Mouse (Mus musculus) neutrophil, adult 59 days (primary cell): Measurements from ENCODE around the gene Igfbp4. TPM values are rescaled to one million over a fixed set of nuclear protein-coding genes. Genes with fewer than 3 reads are reported as not detected.

Source experiments
- total RNA-seq, 2 experiments: library from RNA; stranded (reverse); gene quantifications; 1 replicate in 1 of 2; 2 replicates in 1 of 2; pipeline ENCODE4 v1.2.4; 2023

The Igfbp4 gene
- 10 to 100 TPM; 45.3 to 52.7 TPM for total RNA-seq

DNA sequence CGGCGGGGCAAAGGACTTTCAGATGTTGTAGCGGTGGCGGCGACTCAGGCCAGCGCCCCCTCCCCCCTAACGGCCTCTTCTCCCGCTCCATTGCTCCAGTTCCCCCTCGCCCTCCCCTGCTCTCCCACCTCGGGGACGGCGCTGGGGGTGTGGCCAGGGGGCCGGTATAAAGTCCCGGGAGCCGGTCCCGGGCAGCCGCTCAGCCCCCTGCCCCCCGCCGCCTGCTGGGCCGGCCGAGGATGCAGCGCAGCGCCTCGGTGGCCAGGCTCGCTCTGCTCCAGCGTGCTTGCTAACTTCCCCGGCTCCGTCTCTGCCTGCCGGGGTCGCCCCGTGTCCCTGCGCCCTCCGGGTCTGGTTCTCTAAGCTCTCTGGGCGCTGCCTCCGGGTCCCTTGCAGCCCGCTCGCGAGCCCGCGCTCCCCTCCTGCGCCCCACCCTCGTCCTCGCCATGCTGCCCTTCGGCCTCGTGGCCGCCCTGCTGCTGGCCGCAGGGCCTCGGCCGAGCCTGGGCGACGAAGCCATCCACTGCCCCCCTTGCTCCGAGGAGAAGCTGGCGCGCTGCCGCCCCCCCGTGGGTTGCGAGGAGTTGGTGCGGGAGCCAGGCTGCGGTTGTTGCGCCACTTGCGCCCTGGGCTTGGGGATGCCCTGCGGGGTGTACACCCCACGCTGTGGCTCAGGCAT lies at the start of gene Igfbp4:
Gene Igfbp4, plus strand, starts transcription at position 194 of the 679 bp plus-strand sequence.

DNA sequence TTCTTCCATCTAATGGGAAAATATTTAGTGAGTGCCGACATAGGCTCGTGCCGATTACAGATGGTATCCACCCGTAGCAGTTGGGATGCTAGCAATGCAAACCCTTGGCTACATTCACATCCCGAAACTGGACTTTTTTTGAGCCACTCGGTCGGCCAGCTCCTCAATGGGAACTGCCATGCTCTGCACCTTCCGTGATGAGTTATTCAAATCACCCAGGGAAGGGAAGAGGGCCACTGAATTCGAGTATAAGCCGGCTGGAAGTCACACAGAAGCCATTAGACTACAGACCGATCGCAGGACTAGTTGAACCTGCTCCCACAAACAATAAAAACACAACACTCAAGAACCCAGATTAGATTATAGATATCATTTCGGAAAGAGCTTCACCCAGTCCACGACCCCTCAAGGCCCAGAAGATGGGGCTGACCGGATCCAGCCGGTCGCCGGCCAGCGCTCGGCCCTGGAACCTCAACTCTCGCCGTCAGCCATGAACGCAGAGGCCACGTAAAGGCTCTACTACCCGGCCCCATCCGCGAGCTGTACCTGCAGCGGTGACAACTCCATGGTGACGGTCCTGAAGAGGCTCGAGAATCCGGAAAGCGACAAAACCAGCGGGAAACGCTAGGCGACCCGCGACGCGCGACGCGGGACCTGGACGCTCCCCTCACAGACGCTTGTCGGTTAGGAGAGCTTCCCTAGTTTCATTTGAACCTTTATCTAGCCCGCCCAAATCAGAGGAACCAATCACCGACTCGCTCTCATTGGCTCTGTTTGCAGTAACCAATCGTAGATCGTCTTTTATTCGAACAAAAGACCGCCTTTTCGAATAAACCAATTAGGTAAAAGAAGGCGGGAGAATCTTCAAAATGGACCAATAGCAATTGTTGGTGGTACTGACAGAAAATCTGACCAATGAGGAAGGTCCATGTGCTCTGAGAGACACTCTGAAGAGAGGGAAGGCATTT lies 17.3 kb upstream of the Igfbp4 start, which contains the start of gene Top2a:
Gene Top2a, minus strand, starts transcription at position 690 of the 968 bp plus-strand sequence.

DNA sequence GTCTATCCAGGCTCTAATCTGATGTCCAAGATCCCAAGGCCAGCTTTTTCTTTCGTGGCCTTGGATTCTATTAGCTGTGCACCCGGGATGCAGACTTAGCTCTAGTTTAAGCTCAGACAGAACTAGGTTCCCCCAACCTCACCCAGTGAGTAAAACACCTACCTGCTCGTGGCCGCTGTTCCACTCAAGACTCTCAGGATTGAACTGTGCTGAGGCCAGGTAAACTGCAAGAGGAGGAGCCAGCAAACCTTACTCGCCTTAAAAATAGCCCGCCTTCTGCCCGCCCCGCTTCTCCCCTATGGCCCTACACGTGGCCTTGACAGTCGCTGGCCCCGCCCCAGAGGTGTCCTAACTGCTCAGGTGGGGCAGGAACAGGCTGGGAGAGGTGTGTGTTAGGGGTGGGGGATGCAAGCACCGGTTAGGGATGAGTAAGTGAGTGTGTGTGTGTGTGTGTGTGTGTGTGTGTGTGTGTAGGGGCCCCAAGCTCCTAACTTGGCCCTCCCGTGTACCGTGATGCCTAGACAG lies 48.1 kb downstream of the Igfbp4 start, which contains the start of gene Tns4:
Gene Tns4, minus strand, starts transcription at position 230 of the 525 bp plus-strand sequence.

Other genes starting within 250 kb of the Igfbp4 start
- gene Msl1, start 245.7 kb upstream of the Igfbp4 start, total RNA-seq: 100 to 1,000 TPM; 201 to 215 TPM
- gene Casc3, start 236.3 kb upstream of the Igfbp4 start, total RNA-seq: 10 to 100 TPM; 57.8 to 63.3 TPM
- gene Rapgefl1, start 204.5 kb upstream of the Igfbp4 start, total RNA-seq: under 1 TPM; 0.31 to 0.73 TPM
- gene Wipf2, start 177.6 kb upstream of the Igfbp4 start, total RNA-seq: 10 to 100 TPM; 31.3 to 34.5 TPM
- 10 to 100 TPM; 20.3 to 28.8 TPM for gene Cdc6, start 133.4 kb upstream of the Igfbp4 start, total RNA-seq
- gene Rara, start 113.4 kb upstream of the Igfbp4 start, total RNA-seq: 100 to 1,000 TPM; 110 to 130 TPM
- gene Gjd3, start 58.2 kb upstream of the Igfbp4 start, total RNA-seq: not detected
- gene Top2a, start 17.1 kb upstream of the Igfbp4 start, total RNA-seq: 100 to 1,000 TPM; 235 to 255 TPM
- gene Tns4, start 48.1 kb downstream of the Igfbp4 start, total RNA-seq: 1 to 10 TPM; 3.4 to 5.7 TPM
- gene Ccr7, start 113.8 kb downstream of the Igfbp4 start, total RNA-seq: 1 to 10 TPM in 1 of 2 experiments, under 1 TPM in 1; 0.87 to 2.5 TPM
- gene Smarce1, start 189.8 kb downstream of the Igfbp4 start, total RNA-seq: 10 to 100 TPM; 51.9 to 62.5 TPM
- gene Krt222, start 202.8 kb downstream of the Igfbp4 start, total RNA-seq: not detected
- gene Krt24, start 244.0 kb downstream of the Igfbp4 start, total RNA-seq: not detected